Mouse (Mus musculus) spleen, postnatal 10 days (tissue): ENCODE data around the gene C1qc.

Experiments
- DNase-seq, 2 experiments: peaks; one replicate each; pipeline ENCODE4 v3.0.0; 2021 to 2022; ENCODE audit warnings: low spot score in 2 of 2

C1qc gene

GRCm38 (mm10) chr4:136892811-136893210 lies at the start of gene C1qc:
C1qc (minus strand) TSS chr4:136893065.
- no peak for DNase-seq

GRCm38 (mm10) chr4:136937935-136938334 lies 45.1 kb upstream of the C1qc start:
- no peak for DNase-seq

- DNase-seq = no peak
Observed at GRCm38 (mm10) chr4:136937344-136937743, 44.5 kb upstream of the C1qc start.

- DNase-seq = no peak
Observed at GRCm38 (mm10) chr4:136934746-136935613, 42.1 kb upstream of the C1qc start.

- DNase-seq = peak in 1 of 2 experiments; percentile 31
Observed at GRCm38 (mm10) chr4:136930474-136930873, 37.6 kb upstream of the C1qc start.

GRCm38 (mm10) chr4:136928928-136929327 lies 36.1 kb upstream of the C1qc start:
- no peak for DNase-seq

- DNase-seq = no peak
Observed at GRCm38 (mm10) chr4:136925804-136926203, 32.9 kb upstream of the C1qc start.

GRCm38 (mm10) chr4:136924529-136924928 lies 31.7 kb upstream of the C1qc start:
- peak; percentile 19 to 66 for DNase-seq

- DNase-seq = no peak
Observed at GRCm38 (mm10) chr4:136919526-136919925, 26.7 kb upstream of the C1qc start.

GRCm38 (mm10) chr4:136918834-136919233 lies 26.0 kb upstream of the C1qc start:
- DNase-seq = no peak

GRCm38 (mm10) chr4:136917165-136917524 lies 24.3 kb upstream of the C1qc start:
- DNase-seq = no peak

GRCm38 (mm10) chr4:136916359-136917164 lies 23.7 kb upstream of the C1qc start:
- no peak for DNase-seq

- no peak for DNase-seq
Observed at GRCm38 (mm10) chr4:136912841-136913240, 20.0 kb upstream of the C1qc start.

- no peak for DNase-seq
Observed at GRCm38 (mm10) chr4:136911804-136912203, 18.9 kb upstream of the C1qc start.

- DNase-seq = no peak
Observed at GRCm38 (mm10) chr4:136911211-136911646, 18.4 kb upstream of the C1qc start.

- DNase-seq = no peak
Observed at GRCm38 (mm10) chr4:136907809-136908208, 14.9 kb upstream of the C1qc start.

GRCm38 (mm10) chr4:136907033-136907432 lies 14.2 kb upstream of the C1qc start:
- peak in 1 of 2 experiments; percentile 56 for DNase-seq

GRCm38 (mm10) chr4:136904767-136905539 lies 12.1 kb upstream of the C1qc start:
- DNase-seq = no peak

GRCm38 (mm10) chr4:136899154-136899553 lies 6.3 kb upstream of the C1qc start:
- DNase-seq = no peak

GRCm38 (mm10) chr4:136898637-136899036 lies 5.8 kb upstream of the C1qc start, which contains the start of gene C1qa:
C1qa (minus strand) TSS chr4:136898803.
- no peak for DNase-seq

GRCm38 (mm10) chr4:136898084-136898598 lies 5.3 kb upstream of the C1qc start:
- DNase-seq = no peak

- DNase-seq = no peak
Observed at GRCm38 (mm10) chr4:136896461-136896860, 3.6 kb upstream of the C1qc start.
